Mouse (Mus musculus) ES-E14 (cell line): ENCODE measurements around the gene Eif2s2.

ENCODE experiments used
- MAFK ChIP-seq: IDR thresholded peaks from 2 replicates; pipeline ENCODE4 v1.6.1; 2014; ENCODE audit warnings: mild to moderate bottlenecking, low read depth, low read length, inconsistent platforms; ENCODE audit not compliant: insufficient read depth
- ZC3H11A ChIP-seq: IDR thresholded peaks from 2 replicates; pipeline ENCODE4 v1.6.1; 2012; ENCODE audit warnings: low read depth, mild to moderate bottlenecking, inconsistent platforms, low read length, borderline replicate concordance

DNA sequence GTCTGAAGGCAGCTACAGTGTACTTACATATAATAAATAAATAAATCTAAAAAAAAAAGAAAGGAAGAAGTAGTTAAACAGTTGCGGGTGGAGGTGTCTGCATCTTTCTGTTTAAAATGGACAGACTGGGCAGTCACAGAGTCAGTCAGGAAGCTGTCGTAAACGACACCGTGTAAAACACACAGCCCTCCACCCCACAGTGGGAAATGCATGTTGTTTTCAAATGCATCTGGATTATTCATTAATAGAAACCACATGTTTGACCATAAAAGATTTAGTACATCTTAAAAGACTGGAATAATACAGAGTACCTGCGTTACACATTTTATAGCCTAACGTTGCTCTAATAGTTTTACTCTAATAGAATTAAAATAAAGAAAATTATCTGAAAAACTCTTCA lies 34.1 kb upstream of the Eif2s2 start:
- TF ChIP-seq MAFK (no peak), ZC3H11A (no peak)
